Mouse (Mus musculus): Measurements from ENCODE around the gene Cbx4. TPM values are rescaled to one million over a fixed set of nuclear protein-coding genes. Genes with fewer than 3 reads are reported as not detected.

Cbx4 gene
- total RNA-seq, 2 experiments from 2014 or later = 200 to 332 TPM

DNA sequence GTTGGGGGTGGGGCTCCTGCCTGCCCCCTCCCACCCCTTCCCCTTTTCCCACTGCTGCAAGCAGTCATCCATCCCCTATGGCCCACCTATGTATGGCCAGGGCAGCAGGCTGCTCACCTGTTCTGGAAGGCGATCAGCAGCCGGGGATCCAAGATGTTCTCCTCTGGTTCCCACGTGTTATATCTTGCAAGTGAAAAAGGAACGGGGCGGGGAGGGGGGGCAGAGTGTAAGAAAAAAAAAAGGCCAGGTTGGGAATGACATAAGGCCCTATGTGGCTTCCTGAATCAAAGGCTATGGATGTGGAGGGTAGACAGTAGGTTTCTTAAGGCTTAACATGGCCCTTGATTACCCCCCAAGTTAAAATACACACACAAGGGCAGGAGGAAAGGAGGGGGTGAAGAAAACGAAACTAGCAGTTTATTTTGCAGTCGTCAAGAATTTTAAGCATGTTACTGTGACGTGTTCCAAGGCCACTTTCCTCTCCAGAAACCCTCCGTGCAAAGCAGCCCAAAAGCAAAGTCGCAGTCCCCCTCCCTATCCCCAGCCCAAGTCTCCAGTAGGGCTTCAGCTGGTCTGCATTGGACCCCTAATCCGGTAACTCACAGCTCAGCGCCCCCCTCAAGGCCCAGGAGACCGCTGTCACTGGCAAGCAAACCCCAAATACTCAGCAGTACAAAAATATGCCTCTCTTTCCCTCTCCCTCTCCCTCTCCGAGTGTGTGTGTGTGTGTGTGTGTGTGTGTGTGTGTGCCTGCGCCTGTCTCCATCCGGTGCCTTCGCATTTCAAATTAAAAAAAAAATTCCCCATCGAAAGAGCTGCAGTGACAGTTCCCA, 1.4 kb downstream of the Cbx4 start:
- peak; percentile 37 to 60 for DNase-seq

GRCm38 (mm10) chr11:119083724-119084445, 2.1 kb downstream of the Cbx4 start:
- peak; percentile 81 to 82 for DNase-seq

DNA sequence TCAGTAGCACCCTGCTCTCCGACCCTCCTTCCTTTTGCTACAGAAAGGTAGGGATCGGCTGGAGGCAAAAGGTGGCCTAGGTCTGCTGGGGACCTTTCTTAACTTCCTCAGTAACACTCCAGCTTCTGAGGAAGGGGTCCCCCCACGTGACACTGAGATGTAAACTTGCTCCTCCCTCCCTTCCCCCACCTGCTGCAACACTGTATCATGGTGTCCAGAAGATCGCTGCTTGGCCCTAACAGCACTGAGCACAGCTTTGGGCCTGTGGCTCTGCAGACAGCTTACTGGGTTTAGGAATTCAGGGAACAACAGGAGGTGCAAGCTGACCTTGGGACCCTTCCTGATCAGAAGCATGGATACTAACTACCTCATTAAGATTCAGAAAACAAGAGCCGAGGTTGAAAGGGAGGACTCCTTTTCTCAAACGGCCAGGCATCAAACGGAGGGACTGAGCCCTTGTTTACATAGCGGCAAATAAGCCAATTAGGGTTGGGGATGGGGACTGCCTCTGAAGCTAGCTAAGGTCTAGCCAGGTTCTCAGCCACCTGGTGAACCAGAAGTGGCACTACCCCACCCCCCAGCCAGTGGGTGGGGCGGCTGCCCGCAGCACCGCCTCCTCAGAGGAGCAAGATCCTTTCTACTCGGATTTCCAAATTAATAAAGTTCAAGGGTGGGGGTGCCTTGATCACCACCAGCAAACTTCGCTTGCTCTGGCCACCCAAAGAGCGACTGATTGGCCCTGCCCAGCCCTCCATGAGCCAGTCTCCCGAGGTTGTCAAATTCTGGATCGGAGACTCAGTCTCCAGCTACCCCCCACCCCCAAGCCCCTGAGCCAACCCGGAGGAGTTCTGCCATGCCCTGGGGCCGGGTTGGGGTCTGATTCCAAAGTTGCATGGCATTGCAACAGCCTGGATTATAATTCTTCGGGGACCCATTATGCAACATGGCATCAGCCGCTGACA, 3.1 kb downstream of the Cbx4 start:
- DNase-seq = peak; percentile 50 to 72

DNA sequence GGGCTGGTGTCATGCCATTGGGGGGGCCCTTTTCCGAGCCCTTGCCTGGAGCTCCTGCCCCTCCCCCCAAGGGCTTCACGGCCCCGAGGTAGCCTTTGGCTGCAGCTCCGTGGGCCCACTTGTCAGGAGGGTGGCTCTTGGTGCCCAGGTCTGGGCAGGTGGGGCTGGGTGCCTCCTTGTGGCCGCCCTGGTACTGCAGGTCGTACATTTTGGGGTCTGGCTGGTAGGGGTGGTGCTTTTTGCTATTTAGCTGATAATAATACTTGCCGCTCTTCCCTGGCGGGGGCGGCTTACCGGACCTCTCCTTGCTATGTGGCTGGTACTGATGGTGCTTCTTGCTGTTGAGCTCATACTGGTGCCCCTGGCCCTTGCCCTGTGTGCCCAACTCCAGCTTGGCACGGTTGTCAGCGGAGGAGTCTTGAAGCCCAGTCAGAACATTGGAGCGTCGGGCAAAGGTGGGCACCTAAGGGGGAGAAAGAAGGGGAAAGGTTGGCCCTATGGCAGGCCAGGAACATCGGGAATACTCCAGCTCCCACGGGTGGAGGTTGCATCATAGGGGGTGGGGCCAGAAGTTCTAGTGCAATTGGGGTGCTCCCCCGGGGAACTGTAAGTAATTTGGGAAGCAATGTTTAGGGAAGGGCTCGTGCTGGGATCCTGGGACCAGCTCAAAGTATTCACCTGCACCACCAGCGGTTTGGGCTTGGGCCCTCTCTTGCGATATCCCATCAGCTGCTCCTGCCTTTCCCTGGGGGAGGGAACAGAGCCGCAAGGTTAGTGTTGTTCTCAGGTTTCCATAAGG, 4.0 kb downstream of the Cbx4 start:
- peak; percentile 62 to 77 for DNase-seq

DNA sequence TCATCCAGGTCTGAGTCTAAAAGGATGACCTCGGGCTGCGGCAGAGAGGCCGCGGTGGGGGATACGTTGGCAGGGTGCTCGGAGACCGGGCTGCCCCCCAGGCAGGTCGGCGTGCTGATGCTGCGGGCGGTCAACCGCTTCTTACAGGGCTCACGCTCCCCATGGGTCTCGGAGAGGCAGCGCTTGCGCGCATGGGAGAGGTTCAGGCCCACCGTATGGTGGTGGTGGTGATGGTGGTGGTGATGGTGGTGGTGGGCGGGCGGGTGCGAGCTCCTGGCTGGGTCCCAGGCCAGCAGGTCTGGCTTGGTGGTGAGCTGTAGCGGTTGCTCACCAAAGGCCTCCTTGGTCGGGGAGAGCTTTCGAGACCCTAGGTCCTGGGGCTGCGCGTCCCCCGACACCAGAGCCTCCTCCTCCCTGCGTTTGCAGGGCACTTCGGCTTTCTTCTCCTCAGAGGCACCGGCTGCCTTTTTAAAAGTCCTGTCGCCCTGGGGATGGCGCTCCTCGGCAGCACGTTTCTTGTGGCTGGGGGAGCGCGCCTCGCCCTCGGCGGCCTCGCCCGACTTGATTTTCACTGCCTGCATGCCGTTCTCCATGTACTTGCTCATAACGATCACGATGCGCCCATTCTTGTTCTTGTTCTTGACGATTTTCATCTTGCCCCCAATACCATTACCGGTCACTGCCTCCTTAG, 4.7 kb downstream of the Cbx4 start:
- DNase-seq = peak in 1 of 2 experiments; percentile 12

- DNase-seq = peak in 1 of 2 experiments; percentile 17
Observed at GRCm38 (mm10) chr11:119080461-119081147, 5.4 kb downstream of the Cbx4 start.

GRCm38 (mm10) chr11:119079445-119079837, 6.6 kb downstream of the Cbx4 start:
- peak in 1 of 2 experiments; percentile 19 for DNase-seq

DNA sequence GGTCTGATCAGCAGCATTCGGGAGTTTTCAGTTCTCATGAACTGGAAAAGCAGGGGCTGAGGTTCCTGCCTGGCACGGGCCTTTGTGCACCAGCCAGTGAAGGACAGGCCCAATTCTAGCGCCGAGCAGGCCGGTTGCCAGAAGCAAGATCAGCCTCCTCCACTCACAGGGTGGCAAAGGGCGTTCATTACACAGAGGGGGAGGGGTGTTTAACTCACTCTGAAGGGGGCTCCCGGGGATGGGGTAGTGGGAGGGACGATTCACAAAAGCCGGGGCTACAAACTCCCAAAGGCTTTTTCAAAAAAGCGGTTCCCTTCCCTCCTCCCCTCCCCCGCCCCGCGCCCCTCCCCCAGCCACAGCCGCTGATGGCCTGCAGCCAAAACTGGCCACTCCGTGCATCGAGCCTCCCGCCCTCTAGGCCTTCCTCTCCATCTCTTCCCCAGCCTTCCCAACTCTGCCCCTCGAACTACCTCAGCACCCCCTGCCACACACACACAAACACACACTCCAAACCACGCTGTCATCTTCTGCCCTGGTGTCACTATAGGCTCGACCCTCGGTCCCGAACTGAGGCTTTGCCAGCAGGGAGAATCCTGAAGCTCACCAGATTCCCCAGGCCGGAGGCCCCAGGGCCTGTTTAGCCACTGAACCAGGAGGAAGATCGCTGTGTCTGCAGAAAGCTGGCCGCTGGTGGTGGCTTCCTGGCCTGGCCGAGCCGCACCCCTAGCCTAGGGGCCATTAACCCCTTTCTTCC, 7.2 kb downstream of the Cbx4 start:
- peak; percentile 82 to 85 for DNase-seq

- no peak for DNase-seq
Observed at GRCm38 (mm10) chr11:119077755-119078154, 8.3 kb downstream of the Cbx4 start.

- no peak for DNase-seq
Observed at GRCm38 (mm10) chr11:119075805-119076204, 10.2 kb downstream of the Cbx4 start.

DNA sequence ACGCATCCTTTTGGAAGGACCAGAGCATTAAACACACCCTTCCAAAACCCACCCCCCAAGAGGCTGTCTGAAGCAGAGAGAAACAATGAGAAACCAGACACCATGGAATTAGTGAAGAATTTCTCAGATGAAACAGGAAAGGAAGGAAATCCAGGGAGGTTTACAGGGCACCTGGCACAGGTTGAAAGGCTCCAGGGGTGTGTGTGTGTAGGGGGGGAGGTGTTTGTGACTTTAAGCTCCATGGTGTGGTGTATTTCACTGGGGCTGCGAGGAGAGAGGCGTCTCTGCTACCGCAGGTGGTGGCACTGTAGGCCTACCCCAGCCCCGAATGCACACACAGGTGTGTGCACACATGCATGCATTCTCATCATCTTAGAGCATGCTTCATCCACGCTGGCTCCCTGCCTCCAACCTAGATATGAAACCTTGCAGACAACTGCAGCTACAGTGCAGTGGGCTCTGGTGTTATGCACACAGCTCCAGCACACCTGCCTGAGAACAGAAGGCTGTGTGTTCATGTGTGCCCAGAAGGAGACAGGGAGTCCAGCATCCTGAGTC, 12.1 kb downstream of the Cbx4 start:
- DNase-seq = no peak

GRCm38 (mm10) chr11:119072986-119073385, 13.0 kb downstream of the Cbx4 start:
- DNase-seq = no peak

DNA sequence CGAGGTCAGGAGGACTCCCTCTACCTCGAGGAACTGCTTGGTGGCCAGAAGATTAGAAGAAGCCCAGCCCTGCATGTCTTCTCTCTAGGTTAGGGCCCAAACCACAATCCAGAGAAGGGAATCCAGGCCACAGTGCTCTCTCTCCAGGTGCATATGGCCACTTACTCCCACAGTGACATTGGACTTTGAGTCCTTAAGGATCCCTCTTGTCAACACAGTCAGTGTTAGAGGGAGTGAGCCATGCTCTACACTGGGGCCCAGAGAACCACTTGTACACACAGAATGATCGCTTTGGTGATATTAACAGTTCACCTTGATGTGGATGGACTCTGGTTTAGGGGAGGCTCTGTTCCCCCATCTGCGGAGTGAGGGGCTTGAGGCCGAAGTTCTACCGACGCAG, 13.8 kb downstream of the Cbx4 start:
- no peak for DNase-seq

DNA sequence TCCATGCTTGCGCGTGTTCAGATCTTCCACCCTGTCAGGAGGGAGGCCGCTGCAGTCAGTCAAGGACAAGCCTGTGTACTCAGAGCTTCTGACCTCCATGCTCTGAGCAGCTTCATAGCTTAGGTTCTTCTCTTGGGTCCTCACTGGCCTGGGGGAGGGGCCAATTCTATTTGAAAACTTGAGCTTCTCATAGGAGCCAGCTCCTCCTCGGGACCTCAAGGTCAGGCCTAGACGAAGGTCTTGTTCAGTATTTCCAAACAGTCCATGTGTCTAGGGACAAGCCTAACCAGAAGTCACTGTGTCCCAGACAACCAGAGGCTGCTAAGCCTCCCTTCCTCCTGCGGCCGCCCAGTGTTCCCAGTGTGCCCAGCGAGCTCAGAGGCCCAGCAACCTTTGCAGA, 19.2 kb downstream of the Cbx4 start:
- DNase-seq = peak in 1 of 2 experiments; percentile 30

GRCm38 (mm10) chr11:119059256-119059655, 26.8 kb downstream of the Cbx4 start:
- peak in 1 of 2 experiments; percentile 0 for DNase-seq

DNA sequence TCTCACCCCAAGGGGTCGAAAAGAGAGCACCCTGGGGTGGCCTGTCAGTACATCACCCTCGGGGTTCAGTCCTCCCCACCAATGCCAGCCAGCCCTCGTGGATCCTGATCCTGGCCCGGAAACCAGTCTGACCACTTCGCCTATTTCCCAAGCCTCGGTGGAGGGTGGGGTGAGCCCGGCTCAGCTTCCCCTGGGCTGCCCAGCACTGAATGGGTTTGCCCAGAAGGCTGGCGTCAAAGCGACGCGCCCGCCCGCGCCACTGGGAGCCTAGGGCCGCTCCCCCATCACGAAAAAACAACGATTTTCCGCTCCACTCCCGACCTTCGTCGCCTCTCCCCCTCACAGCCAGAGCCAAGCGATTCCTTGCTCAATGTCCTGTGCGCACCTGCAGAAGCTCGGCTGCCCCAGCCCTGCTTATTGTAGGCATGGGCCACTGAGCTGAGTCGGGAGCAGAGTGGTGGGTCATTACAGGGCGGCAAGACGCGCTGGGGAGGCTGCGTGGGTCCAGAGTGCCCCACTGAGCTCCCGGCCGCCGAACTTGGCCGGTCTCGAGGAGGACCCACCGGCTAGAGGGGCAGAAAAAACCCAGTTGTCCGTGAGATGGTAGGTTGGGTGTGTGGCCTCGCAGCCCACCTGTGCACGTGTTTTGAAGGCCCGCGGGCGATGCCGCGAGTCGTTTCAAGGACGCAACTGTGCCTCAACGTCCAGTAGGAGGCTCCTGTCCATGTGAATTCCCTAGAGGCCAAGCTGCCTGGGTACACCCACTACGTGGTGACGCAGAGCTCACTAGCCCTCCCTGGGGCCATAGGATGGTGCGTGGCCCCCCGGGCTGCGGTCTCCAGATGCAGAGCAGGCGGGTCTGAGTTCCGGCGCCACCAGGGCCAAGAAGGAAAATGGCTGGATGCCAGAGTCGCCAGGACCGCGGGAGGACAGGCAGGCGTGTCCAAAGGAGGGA, 27.7 kb downstream of the Cbx4 start:
- DNase-seq = peak in 1 of 2 experiments; percentile 49

DNA sequence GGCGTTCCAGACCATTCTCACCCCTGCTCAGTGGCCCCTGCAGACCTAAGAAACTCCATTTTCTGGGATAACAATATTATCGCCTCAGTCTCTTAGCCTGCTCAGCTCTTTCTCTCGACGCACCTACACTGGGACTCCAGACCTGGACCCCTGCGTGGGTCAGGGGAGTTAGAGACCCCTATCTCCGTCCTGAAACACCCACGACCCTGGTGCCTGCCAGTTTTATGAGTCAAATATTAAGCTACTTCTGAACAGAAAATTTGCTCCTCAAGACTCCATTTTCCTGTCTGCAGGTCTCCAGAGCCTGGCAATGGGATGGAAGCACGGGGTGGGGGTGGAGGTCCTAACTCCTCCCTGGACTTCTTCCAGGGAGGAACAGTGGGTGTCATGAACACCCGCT, 28.7 kb downstream of the Cbx4 start:
- DNase-seq = no peak

Data from adrenal gland, postnatal 36 days (tissue).